Mouse (Mus musculus): ENCODE results near the gene Akp3.

DNA sequence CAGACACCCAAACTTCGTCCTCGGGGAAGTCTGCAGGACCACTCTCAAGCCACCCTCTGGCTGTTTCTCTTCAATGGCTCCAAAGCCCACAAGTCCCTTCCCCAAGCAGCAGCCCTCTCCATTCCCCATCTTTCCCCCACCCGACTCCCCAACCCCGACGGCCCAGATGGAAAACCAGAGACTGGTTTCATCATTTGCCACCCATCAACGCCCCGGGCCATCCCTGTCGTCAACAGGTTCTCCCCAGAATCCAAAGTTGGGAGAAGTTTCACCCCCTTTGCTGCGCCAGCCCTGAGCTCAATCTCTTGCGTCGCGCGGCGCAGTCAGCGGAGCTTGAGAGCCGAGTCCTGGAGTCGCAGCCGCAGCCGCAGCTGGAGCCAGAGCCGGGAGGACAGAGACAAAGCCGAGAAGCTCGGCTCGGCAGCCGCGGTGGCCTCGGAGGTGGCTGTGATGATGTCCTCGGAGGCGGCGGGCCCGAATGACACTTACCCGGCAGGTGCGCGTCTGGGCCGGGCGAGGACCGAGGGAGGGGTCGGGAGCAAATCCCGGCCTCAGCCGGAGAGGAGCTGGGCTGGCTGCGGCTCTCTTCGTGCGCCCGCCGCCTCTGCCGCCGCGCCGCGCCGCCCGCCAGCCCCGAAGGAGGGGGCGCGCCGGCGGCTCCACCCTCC lies 30.9 kb downstream of the Akp3 start:
- TF ChIP-seq CTCF (IDR thresholded peaks at IDR 0.05; ENCODE audit: low read depth) (no peak), EP300 (IDR thresholded peaks at IDR 0.05; ENCODE audit: low read depth) (no peak)

Measured in liver, postnatal 0 days (tissue).